Mouse (Mus musculus): ENCODE measurements at regions not wholly inside any gene's neighbourhood (a gene's known extent, or its start where the extent isn't known, plus 50 kb on each side); places are given as distances from the start of the nearest gene placed in this dataset.

DNA sequence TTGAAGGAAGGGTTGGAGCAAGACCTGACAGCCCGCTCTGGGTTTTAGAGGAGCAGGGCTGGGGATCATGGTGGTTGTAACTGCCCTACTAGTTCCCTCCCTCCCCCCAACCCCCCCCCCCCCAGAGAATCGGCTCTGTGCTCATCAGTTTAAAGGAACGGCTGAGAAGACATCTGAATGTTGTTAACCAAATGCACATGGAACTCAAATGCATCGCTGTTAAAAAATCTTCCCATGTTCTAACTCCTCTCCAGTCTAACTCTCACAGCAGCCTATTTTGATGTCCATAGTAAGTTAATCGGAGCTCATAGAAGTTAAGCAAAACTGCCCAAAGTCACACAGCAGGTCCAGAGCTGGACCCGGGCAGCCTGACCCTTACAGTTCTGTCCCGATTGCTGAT is 143.1 kb downstream of the Vegfa start:
- DNase-seq (ENCODE audit: low spot score) = no peak

DNA sequence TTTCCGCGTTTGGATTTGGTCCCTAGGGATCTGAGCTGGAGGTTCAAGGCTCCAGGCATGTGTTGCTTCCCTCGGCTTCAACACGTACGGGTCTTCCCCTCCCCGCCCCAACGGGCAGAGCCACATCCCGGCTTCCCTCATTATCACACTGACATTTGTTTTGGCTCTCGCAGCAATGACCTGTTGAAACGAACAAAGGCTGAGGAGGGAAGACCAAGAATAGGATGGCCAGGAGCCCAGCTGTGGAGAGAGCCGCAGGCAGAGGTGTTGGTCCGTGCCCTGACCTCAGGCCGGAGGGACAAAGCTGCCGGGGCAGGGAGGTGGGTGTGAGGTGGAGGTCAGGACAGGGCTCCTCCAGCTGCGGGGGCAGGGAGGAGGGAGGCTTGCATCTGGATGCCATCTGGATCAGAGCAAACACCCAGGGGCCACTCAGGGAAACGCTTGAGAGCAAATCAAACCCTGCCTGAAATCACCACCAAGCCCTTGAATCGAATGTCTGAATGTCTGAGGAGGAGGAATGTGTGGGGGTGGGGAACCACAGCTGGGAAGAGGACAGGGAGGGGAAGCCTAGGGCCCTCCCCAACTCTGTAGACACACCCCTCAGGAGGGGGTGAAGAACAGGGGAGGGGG is 145.6 kb downstream of the Vegfa start:
- no peak for DNase-seq (ENCODE audit: low spot score)

DNA sequence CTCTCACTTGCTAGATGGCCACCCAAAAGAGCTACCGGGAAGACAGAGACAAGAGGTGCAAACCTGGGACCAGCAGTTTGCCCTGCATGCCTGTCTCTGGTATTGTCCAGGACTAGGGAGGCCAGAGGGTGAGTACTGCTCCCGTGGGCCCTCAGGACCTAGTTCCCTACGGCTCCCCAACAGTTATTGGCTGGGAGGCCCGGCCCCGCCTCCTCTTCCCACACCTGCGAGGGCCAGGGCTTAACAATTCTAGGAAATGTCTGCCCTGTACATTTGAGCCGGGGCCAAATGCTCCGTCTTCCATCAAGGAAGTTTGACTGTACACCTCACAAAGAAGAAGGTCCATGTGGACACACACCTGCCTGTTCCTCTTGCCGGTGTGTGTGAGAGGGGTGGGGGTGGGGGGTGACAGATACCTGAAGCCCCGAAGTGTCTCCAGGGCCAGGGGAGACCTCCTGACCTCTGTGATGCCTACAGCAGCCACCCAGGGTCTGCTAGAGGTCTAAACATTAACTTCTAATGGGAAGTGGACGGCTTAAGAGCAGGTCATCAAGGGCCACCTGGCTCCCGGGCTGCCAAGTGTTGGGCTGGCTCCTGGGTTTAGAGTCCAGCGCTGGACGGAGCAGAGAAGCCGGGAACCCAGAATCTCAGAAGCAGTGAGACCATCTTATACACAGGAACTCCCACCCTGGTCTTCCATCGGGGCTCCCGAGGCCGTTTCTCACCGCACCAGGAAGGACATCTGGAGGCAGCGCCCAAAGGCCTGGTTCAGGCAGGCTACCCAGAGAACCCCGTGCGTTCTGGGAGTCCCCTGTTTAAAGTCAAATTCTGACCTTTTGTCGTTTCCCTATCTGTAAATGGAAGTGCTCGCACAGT is 146.5 kb downstream of the Vegfa start:
- no peak for DNase-seq (ENCODE audit: low spot score)

DNA sequence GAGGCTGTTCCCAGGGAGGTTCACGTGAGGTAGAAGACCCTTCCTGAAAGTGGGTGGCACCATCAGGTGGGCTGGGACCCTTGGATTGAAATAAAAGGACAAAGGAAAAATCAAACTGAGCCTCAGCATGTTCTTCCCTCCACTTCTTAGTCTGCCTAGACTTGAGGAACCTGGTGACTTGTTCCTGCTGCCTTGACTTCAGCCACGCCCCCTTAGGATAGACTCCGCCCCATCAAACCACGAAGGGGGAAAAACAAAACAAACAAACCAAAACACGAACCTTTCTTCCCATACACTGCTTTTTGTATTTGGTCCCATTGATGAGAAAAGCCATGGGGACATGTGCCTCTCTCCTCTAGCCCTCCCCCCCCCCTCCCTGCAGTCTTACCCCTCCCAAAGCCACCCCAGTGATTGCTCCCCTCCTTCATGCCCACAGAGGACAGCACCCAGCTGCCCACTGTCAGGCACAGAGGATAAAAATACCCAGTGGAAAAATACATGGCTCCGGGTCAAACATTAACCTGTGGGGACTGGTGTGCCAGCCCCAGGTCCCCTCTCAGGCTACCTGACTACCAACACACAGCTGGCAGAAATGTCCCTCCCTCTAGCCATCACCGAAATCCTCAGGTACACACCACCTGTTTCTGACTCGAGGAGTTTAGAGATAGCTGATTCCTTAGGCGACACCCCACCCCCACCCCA is 148.0 kb downstream of the Vegfa start:
- DNase-seq (ENCODE audit: low spot score) = no peak

DNA sequence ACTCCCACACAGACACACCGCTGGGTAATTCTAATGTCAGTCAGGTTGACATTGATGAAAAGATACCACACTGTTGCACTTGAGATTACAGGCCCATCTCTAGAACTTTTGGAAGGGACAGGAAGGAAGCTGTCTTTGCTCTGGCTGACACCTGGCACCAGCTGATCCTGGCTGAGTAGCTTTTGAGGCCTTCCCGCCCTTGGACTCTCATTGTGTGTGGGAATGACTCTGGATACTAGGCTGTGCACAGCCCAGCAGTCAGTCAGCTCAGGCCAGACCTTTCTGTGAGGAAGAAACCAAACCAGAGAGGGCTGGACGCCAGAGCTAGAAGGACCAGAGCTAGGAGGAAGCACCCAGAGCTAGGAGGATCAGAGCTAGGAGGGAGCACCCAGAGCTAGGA is 149.0 kb upstream of the 1600014C23Rik start:
- no peak for DNase-seq (ENCODE audit: low spot score)

DNA sequence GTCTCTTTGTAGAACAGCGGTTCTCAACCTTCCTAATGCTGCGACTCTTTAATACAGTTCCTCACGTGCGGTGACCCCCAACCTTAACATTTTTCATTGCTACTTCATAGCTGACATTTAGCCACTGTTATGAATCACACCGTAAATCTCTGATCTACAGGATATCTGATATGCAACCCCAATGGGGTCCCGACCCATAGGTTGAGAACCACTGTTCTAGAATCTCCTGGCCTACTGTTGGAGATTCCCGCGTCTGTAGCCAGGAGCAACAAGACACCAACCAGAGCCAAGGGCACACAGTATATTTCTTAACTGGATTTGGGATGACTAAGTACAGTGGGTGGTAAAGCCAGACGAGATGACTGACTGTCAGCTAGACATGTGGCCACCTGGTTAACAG is 147.6 kb upstream of the 1600014C23Rik start:
- DNase-seq (ENCODE audit: low spot score) = no peak

DNA sequence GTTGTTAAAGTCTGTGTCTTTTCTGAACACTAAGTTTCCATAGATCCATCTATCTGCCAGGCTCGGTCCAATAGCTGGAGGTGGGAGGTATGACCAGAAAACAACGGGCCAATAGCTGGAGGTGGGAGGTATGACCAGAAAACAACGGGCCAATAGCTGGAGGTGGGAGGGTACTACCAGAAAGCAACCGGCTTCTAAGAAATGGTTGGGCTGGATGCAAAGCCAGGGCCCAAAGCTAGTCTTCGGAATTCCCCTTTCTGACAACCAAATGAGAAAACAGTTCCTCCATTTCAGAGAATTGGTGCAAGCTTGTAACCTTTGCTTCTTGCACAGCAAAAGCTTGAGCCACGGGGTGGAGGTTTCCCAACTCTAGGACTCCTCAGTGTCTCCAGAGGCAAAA is 147.1 kb upstream of the 1600014C23Rik start:
- DNase-seq (ENCODE audit: low spot score) = no peak

DNA sequence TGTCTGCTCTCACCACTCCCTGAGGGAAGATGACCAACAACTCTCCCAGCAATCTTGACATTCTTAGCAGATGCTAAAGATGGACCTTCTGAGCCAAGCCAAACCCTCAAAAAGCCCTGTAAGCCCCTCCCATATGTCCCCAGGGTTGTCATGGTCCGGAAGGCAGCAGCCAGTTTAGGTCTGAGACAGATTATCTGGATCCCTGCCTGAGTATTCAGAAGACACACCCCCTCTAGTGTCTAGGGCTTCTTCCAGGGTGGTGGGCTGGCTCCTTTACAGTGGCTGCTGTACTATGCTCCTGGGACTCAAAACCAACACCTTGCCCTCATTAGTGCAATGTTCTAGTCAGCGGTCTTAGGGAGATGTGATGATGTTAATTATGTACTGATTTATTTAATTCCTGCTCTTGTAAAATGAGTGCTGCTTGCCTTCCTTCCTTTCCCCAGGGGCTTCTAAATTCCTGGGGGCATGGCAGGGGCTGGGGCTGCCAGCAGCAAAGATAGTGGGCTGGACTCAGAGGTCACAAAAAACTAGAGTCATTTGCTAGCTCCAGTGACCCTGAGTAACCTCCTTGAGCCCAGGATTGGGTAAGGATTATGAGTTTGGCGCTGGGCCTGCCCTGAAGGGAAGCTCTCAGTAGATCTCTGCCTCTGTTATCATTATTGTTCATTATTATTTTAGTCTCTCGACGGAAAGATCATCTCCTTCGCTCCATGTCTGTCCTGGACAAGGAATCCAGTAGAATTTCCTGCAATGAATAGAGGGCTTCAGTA is 146.0 kb upstream of the 1600014C23Rik start:
- no peak for DNase-seq (ENCODE audit: low spot score)

DNA sequence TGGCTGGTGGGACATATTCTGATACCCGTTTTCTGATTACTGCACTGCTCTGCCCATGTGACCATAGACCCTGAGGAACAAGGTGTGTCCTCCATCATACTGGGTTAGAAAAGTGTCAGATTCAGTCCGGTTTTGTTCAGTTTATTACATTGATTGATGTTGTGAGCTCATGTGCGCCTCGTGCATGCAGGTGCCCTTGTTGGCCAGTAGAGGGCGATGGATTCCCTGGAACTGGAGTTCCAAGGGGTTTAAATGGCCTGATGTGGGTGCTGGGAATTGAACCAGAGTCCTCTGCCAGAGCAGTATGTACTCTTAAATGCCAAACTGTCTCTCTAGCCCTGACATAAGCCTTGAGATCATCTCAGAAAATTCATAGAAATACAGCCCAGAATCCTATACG is 144.8 kb upstream of the 1600014C23Rik start:
- DNase-seq (ENCODE audit: low spot score) = no peak

DNA sequence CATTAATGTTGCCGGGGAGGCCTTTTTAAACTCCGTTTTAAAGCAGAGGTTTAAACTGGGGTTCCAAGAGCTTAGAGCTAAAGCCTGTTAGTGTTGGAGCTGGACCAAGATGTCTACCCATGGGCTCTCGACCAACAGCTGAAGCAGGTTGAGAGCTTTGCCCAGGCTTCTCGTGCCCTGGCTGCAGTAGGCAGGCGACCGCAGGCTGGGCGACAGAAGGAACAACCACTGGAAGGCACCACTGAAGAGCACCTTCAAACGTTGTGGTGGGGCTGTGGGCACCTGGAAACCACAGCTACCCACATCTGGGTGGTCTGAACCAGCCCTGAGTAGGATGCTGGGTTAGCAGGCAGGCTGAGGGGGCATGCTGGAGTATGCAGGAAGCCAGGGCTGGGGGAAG is 141.7 kb upstream of the 1600014C23Rik start:
- DNase-seq (ENCODE audit: low spot score) = no peak

DNA sequence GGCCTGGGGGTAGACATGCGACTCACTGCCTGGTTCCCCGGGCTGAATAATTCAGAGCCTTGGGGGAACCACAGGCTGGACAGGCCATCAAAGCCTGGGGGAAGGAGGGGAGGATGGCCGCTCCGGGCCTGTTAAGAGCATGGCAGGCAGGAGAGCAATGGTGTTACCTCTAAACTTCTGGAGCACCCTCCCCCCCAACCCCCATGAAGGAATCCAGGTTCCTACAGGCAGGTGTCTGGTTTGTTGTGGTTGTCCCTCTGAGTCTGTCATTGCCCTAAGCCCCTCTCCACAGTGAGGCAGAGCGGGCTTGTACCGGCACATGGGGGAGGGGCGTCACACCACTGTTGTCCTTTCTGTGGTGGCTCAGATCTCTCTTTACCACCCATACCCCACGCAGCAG is 140.4 kb upstream of the 1600014C23Rik start:
- DNase-seq (ENCODE audit: low spot score) = no peak

DNA sequence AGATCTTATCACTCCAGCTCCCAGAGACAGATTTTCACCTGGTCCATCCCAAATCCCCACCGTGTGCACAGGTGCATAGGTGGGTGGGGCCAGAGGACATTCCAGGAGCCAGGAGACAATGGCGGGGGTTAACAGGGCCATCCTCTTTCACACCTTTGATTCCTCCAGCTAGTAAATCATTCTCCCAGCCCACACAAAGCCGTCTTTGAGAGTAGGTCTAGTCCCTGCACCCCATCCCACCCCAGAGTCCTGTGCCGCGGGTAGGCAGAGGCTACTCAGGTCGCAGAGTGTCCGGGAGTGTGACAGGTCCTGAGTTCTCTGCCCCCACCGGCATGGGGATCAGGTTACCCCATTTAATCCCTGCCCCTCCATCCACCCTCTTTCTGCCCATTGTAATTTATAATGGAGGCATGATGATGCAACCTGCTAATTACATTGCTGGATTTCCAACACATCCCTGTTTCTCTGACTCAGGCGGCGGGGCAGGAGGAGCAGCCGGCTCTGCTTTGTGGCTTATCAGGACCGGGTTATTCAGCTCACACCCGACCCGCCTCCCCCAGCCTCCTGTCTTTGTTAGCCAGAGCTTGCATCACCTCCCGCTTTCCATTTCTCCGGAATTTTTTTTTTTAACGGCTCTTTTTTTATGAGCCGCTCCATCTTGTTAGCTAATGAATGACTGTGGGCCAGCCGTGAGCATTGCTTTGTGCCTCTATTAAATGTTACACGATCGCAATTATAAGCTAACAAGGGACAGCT is 139.7 kb upstream of the 1600014C23Rik start:
- no peak for DNase-seq (ENCODE audit: low spot score)

DNA sequence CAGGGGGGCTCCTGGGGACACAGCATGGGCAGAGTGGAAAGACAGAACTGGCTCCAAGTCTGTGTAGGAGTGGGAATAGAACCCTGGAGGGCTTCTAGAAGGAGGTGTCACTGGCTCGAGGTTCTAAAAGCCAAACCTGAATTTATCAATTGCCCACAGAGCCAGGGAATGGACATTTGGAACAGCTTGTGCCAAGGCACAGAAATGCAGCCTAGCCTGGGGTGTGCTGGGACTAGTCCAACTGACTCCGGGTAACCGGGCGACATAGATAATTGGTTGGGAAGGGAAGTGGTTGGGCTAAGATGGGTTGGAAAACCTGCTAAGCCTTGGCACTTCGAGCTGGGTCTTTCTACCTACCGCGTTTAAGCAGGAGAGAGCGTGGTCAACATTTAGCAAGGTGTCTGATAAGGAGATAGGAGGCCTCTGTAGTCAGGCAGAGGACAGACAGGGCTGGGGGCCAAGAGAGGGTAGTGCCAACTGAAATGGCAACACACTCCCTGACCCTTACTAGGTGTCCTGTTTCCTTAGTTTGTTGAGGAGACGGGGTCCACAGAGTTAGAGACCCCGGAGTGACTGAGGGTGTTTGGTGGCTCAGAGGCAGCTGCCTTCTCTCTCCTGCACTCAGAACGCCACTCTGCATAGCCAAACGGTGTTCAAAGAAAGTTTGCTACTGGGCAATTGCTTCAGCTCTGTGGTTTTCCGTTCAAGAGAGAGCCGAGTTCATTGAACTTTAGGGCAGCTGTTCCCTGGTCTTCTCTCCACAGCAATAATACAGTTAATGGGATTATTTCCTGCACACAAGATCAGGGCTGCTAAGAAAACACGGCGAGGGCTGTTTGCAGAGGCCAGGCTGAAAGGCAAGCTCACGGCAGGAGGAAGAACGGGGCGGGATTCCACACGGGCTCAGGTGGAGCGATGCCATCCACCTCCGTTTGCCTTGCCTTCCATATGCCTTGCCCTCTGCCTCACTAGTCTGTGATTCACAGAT is 138.3 kb upstream of the 1600014C23Rik start:
- DNase-seq (ENCODE audit: low spot score) = no peak

DNA sequence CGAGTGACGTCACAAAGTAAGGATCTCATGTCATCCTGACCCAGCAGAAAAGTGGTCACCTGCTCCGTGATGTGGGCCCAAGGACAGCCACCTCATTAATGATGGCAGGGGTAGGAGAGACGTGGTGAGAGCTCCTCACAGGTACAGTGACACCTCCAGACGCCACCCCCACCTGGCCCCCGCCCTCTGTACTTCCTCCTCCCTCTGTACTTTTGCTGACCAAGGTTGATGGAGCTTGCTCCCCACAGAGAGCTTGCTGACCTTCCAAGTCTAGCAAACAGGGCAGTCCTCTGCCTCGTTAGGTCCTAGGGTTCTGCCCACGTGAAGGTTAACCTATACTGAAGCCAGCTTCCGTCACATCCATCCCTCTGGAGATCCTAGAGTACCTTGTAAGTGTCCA is 137.4 kb upstream of the 1600014C23Rik start:
- DNase-seq (ENCODE audit: low spot score) = no peak

DNA sequence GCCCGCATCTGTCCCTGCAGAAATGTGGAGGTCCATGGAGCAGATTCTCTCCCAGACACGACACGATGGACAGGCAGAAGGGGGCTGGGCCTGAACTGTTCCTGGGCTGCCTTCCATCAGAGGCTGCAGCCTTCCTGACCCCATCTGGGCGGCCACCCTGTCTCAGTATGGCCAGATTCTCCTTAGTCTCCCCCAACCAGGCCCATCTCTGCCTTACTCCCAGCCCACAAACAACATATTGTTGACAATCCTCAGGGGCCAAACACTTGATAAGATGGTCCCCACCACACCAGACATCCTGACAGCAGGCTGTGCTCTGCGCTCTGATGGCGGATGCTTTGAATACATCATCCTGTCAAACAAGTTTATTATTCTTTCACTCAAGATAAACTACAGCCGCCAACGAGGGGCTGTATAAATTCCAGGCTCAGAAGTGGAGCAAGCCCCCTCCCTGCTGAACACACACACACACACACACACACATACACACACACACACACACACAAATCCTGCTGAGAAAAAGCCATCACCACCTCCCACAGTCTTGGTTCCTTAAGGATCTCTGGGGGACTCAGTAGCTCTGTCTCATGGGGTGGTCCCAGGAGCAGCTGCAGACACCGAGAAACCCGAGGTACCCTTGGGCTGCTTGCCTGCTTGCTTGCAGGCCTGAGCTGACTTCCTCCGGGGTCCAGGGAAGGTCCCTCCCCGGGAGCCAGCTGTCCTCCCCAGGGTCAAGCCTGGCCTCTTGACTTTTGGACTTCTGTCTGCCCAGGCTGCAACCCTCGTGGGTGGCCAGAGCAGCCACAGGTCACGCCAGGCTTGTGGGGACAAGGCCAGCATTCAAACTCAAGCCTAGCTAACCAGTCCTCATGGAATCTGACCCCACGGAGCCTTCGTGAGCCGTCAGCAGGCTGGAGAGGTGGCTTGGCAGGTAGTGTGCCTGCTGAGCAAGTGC is 135.6 kb upstream of the 1600014C23Rik start:
- DNase-seq (ENCODE audit: low spot score) = no peak

DNA sequence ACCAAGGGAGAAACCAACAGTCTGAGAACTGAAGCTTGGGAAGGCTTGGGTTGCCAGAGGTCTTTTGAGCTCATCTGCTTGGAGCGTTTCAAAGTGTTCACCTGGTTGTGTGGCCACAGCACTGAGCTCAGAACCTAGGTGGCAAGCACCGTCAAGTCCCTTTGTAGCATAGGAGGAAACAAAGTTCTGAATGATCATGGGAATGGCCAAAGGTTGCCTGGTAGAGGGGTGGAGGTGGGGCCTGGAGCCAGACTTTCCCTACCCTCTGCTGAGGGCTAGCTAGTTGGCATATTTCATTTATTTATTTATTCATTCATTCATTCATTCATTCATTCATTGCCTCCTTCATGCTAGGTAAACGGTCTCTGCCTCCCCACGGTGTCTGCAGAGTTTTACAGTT is 134.9 kb upstream of the 1600014C23Rik start:
- no peak for DNase-seq (ENCODE audit: low spot score)

DNA sequence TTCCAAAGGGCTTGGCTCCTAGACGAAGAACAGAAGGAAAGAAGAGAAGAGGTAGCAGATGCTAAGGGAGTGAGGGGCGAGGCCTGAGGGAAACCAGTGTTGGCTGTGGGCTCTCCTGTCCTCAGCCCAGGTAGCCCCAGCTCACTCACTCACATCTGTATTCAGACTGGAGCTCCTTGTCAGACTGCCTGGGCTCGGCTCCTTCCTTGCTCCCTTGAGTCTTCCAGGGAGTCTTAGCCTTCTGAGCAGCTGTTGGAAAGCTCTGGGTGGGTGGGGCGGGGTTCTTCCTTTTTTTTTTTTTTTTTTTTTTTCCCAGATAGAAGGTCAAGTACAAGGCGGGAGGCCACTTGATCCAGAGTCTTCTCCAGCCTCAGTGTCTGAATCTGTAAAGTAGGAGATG is 134.1 kb upstream of the 1600014C23Rik start:
- no peak for DNase-seq (ENCODE audit: low spot score)

DNA sequence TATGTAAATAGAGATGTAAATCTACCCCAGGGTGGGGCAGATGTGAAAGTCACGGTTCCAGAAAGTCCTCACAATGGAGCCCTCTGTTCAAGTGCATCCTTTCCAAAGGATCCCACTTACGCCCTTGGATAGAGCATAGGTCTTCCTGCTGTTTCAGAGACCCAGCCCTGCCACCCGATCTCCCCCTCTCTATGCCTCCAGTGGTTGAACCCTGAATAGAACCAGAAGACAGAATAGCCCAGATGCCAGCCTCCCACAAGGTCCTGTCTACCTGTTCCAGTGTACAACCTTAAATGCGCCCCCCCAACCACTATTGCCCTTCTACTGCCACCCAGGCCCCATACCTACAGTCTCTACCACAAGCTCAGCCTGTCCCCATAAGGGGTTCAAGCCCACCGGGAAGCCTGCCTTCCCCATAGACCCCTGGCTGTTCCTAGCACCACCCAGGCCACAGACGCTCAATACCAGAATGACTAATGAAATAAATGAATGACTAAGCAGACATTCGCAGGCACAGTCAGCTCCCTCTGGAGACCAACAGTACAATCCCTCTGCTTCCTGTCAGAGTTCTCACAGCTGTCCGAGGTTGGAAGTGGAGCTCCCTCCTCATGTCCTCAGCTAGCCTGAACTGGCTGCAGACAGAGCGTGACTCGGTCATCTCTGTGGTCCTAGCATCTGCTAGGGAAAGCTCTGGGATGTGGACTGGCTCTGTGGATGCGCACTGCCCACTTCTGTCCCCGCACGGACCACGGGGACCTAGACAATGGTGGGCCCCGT is 133.4 kb upstream of the 1600014C23Rik start:
- no peak for DNase-seq (ENCODE audit: low spot score)

All from urinary bladder, postnatal 25 days (tissue).